Mouse (Mus musculus) testis, postnatal 14 days (tissue): ENCODE data around the gene Mrvi1.
"Not testable (repeated sequence)": the region's sequence is repeated elsewhere in the genome, so short reads cannot be mapped to it uniquely, and the experiment has no call there.

Source experiments
- DNase-seq: peaks from one replicate; pipeline ENCODE4 v3.0.0; 2021; ENCODE audit warnings: low spot score

Gene Mrvi1

DNA sequence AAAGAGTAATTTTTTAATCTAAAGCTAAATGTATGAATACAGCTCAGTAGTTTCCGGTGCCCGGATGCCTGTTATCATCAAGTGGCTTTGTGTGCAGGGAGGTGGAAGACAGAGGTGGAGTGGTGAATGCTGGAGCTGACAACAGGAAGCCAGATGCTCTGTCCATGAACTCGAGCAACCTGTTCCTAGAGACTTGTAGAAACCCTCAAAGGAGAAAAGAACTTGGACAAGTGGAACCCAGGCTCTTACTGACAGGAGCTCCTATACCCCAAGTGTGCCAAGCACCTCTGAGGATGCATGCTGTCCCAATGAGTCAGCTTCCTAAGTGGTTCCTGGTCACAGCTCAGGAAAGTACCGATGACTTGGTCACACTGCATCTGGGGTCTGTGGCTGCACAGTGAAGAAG is 41.1 kb downstream of the Mrvi1 start:
- DNase-seq: no peak

DNA sequence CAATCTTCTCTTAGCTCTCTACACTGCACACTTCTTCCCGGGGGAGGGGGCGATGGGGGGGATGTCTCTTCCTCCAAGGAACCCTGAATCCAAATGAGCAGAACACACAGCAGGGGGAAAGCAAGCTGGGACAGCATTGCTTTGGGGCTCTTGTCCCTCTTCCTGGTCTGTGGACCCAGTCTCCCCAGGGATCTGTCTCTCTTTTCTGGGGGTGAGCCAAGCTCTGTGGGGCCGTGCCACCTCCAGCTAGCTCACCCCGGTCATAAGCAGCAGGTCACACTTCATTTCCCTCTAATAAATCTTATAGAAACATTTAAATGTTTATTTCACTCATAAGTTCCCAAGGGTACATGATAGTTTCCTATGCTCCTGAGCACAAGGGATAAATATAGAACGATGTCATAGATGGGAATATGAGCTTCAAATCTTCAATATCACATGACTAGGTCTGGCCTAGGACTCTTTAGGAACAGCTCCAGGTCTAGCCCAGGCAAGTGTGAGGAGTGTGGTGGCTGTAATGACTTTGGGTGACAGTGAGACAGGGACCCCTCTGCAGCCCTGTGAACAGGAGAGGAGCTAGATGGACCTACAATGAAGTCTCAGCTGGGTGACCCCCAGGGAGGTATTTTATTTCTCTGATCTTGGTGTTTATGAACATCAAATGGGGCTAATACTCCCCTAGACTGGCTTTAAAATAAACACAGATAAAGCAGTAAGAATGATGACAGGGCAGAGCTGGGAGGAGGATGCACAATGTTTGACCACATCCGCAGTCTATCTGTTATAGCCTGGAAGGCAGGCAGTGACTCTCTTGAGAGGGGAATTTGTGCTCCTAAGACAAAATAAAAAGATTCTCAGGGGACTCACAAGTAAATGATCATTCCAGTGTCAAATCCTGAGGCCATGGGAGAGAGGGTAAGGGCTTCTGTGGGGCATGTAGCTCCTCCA is 46.2 kb downstream of the Mrvi1 start:
- no peak for DNase-seq

DNA sequence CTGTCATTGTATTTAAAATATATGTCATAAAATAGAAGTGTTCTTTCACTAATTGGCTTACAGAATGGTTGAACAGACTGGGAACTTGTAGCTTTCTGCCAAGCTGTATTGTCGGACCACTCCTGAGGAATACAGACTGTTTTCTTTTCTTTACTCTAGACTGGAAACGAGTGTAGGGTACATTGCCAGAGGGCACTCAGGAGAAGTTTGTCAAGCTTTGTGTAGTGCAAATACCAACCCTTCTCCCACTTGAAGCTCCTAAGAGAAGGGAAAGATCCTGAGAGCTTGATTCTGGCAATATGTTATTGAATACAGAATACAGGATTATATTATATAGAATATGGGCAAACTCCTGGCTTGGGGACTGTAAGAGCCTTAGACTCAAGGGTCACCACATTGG is 48.3 kb downstream of the Mrvi1 start:
- no peak for DNase-seq

DNA sequence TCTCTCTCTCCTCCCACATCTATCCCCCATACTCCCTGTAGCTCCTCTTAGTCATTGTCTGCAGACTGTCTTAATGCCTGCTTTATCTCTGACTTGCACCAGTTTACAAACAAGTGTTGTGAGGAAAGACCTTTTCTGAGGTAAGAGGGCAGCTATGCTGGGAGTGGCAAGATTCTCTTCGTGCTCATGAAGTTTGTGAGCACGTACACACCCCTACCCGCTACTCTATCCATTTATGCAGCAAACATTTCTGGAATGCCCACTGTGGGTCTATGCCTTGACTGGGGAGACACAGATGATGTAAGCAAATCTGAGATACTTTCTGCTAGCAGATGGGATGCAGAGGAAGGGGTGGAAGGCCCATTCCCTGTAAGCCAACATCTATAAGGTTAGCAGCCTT is 48.9 kb downstream of the Mrvi1 start:
- no peak for DNase-seq

DNA sequence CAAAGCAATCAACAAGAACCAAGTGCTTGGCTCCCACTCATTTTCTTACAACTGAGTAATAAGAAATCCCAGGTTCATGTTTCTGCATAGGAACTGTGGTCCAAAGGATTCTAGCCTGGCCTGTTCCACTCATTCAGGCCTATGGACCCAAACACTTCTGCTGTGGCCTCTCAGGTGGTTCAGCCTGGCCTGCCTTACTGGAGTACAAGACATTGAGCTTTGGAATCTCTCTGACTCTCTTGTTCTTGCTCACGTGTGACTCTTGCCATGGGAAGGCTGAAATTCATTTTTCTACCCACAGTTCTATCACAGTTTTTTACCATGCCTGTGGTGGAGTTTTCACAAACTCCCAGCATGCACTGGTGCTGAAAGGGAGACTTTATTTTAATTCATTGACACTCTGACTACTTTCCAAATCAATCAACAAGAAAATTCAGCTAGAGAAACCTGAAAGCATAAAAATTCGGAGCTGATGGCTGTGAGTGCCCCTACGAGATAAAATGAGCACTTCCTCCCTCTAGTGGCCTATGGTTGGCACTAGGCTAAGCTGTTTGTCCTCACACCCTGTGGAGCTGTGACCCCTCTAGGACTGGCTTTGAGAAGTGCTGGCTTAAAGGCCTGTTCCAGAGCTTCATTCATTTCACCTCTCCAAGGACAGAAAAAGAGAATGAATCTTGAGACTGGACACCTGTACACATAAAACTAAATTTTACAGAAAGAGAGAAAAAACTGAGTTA is 52.0 kb downstream of the Mrvi1 start:
- no peak for DNase-seq

DNA sequence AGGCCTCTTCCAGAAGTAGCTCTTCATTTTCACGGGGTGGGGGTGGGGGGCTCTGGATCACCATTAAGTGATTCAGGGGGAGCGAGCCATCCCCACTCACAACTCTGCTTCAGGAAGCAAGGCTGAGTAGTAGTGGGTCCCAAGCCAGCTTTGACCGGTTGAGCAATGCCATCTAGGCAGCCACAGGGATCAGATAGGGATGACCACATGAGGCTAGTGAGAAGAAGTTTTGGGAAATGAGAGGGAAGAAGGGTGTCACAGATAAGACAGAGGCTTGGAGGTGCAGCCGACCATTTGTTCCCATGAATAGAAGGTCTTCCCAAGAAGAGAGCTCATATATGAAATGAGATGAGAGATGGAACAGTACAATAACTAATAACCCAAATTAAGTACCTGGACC is 55.7 kb downstream of the Mrvi1 start:
- DNase-seq: no peak

DNA sequence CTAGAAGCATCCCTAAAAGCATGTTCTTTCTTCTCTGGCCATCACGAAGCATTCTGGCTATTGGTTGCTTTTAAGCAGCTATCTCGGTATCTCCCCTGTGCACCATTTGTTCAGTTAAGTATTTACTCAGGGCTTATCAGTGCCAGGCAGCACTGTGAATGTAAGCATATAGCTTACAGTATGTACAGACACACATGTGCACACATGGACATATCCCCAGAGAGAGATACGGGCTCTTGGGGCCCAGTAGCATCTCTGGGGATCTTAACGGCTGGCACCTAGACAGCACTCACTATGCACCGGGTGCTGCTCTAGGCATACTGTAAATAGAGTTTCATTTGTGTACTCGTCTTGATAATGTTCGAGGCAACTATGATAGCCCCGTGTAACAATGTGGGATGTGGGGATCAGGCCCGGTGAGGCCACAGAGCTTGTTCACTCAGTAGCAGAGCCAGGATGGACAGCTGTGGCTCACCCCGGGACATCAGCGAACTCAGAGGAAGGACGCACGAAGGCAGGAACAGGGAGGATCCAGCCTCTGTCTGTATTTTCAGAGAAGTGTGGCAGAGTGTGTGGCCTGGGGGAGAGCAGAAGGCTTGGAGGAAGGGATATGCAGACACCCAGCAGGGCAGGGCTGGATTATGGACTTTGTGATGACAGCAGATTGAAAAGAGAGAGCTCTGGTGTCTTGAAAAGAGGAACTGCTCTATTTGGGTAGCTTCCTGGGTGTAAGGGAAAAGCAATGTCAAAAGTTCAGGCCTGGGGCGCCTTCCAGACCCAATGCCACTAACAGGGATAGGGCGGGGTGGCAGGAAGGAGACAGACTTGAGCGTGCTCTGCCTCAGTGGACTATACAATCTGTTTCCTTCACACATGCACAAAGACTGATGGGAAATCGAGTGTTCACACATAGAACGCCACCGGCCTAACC is 61.7 kb downstream of the Mrvi1 start:
- no peak for DNase-seq

DNA sequence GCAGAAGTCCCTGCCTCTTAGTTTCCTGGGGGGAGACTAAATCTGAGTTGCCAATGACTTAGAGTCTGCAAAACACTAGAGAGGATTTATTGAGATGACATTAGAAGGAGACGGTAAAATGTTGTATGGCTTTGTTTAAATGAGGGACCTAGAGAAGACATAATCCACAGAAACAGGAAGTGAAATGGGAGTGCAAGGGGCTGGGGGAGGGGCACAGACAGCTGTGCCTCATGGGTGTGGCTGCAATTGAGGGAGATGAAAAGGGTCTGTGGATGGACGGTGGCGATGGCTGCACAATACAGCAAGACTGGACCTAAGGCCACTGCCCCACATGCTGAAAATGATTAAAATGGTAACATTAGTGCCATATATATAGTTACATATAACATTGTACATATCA is 62.5 kb downstream of the Mrvi1 start:
- no peak for DNase-seq

DNA sequence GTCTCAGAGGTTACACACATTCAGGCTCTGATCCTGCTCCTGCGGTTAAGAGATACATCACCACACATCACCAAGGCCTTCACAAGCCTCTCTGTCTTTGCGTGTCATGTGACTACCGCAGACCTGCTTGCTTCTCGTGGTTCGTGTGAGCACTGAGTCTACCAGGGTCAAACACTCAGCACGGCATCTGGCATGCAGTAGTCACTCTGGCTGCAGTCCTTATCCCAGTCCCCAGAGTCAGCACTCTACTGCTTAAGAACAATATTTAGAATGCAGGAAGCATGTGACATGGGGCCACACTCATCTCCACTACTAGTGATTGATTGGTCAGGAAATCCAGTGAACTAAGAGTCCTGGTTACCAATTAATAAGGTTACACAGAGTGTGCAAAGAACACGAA is 66.3 kb downstream of the Mrvi1 start:
- no peak for DNase-seq

DNA sequence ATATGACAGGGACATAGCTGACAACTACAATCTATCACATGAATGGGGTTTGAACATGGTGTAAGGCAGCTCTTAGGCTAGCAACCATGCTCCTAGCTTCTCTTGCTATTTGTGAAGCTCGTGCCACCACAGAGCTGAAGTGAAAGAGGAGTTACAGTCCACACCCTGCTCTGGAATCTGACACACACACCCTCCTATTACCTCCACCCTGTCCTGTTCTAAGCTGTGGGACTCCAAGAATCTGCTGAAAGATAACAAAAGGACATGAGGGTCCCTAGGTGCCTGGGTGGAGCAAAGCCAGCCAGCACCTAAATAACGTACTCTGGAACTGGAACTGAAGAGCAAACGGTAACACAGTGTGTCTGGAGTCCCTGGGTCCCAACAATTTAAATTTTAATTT is 67.7 kb downstream of the Mrvi1 start:
- DNase-seq: no peak

DNA sequence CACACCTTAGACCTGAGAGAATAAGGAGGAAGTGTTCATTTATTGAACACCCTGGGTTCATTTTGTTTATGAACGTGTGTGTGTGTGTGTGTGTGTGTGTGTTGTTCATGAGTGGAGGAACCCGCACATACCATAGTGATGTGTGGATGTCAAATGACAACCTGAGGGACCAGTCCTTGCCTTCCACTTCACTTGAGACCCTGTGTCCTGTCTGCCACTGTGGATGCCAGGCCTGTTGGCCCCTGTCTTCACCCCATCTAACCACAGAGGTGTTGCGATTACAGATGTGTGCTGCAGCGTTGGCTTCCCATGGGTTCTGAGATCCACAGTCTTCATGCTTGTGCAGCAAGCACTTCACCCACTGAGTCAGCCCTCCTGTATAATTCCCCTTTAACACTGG is 68.5 kb downstream of the Mrvi1 start:
- DNase-seq: no peak

DNA sequence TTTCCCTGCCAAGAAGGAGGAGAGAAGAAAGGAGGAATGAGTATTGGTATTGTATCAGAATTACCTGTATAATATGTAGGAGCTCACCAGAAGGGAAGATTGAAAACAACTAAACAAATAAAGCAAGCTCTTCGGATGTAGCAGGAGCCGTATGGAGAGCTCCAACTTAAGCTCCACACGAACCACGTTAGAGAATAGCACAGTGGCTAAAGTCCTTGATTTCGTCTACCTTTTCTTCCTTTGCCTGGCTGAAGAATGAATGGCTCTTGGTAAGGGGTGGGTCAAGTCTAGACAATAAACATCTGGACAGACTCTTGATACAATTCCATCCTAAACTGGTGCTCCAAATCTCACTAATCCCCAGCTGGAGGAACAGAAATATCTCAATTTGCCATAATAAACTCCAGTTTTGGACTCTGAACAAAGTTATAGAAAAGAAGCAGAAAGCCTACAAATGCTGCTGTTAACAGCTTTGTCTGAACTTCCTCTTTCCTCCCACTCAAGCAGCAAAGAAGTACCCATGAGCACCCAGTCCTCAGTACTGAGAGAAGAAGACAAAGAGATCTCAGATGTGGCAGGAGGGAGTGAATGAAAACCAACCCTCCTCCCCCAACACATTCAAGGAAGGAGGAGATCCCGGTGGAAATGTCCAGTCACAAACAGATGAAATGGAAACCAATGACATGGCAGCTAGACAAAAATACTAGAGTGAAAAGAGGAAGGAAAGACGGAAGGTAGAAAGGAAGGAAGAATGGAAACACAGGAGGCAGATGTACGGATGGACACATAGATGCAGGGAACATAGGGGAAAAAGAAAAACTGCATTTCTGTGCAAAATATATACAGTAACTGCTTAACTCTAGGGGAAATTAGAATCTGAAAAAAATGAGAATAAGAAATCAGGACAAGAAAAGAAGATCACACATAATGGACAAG is 73.8 kb downstream of the Mrvi1 start:
- DNase-seq: no peak

DNA sequence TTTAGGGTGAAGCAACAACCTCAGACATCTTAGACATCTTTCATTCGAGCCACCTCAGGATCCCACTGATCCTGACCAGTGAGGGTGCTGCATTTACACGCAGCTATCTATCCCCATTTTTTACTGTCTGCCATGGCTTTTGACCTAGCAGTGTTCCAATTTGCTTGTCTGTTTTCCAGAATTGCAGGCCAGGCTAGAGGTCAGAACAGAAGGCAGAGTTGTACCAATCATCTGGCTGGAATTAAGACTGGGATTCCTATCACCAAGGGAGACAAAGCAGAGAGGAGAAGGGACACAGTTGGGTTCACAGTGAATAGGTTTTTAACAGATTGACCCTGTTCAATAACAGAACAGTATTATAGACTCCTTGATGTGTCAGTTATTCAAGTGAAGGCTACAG is 75.7 kb downstream of the Mrvi1 start:
- DNase-seq: no peak

DNA sequence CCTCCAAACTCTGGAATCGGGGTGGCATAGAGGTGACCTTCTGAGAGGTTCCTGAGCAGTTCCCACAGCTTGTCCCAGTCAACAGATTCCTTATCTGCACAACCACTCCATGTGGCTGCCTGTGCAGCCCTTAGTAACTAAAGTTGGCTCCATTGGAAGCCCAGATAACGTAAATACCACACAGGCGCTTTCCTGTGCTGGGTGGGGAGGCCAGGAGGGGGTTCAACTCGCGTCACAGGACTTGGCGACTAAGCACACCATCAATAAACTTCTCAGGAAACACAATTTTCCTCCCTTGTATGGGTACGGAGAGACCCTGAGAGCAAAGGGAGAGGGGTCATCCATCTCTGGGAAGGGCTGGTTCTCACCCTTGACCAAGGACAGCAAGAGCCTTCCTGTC is 79.0 kb downstream of the Mrvi1 start:
- no peak for DNase-seq

DNA sequence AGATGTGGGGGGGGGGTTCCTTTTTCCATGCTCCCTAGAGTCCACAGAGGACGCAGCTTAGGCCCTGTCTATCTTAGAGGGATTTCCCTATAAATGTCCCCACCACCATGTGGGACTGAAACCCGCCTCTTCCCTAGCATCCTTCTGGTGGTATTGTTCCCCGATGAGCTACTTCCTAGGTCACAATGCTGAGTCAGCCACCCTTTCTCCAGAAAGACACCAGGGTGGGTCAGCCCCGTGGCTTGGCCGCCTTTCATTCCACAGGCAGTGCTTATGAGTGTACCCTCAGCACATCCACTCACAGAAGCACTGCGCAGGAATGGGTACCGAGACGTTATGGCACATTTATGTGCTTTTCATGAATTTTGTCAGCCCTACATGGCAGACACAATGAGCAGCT is 85.1 kb downstream of the Mrvi1 start:
- DNase-seq: no peak

DNA sequence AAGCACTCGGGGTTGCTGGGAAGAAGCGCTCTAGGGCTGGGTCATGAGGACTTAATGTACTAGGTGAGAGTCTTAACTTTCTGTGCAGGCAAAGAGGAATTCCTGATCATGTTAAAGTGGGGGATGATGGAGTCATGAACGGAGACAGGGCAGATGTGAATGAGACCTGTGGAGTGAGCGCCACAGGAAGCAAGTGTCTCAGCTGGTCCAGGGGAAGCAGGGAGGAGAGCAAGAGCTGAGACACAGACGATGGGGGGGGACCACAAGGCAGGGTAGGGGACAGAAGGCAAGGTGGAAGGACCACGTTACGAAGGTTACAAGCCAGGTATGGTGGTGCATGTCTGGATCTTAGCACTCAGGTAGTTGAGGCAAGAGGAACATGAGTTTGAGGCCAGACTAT is 85.8 kb downstream of the Mrvi1 start:
- no peak for DNase-seq

DNA sequence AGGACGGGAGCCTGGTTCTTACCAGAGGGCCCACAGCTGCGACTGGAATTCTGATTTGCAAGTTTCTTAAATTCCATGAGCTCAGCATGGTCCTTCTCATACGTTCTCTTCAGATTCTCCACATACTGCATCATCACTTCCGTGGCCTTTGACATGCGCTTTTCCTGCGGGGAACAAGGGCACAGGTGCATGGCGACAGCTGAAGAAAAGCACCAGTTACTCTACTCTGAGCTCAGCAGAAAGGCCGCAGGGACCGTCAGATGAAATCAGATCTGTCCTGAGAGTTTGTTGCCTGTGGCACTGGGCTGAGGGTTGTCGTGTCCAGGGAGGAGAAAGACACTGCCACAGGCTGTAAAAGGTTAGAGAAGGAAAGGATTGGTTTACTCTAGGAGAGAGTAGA is 86.5 kb downstream of the Mrvi1 start:
- not testable (repeated sequence) for DNase-seq

DNA sequence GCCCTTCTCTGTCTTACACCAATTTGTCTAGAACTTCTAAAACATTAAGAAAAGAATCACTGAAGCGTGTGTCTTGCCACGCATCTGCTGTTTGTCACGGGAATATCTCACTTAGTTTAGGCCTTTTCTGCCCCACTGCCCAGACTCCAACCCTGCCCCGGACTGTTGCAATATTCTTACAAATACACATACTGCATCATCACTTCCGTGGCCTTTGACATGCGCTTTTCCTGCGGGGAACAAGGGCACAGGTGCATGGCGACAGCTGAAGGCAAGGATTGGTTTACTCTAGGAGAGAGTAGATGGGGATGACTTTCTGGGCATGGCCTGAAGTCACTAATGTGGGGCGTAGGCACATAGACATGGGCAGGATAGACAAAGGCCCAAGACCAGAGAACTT is 87.6 kb downstream of the Mrvi1 start:
- no peak for DNase-seq

DNA sequence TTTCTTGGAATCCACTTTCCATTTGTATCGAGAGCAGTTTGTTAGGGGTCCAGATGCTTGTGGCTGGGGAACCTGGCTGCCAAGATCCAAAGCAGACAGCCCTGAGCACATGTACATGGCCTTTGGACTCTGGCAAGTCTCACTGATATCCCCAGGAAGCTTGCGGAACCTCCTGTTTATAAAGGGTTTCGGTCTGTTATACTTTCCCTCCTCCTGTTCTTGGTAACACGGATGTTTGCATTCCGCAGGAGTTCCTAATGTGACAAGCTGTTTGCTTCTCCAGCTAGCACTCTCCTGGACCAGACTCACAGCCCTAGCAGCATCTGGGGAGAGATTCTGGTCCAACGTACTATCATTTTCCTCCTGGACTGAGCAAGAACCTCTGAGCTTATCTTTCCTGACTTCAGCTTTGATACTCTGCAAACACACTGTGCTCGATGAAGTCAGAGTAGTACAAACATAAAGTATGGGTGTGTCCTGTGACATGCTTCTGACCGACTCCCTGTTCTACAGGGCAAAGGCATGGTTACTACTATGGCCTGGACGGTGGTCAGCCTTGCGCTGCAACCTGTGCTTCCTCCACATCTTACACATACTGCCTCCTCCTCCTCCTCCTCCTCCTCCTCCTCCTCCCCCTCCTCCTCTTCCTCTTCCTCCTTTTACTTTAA is 88.2 kb downstream of the Mrvi1 start:
- no peak for DNase-seq

DNA sequence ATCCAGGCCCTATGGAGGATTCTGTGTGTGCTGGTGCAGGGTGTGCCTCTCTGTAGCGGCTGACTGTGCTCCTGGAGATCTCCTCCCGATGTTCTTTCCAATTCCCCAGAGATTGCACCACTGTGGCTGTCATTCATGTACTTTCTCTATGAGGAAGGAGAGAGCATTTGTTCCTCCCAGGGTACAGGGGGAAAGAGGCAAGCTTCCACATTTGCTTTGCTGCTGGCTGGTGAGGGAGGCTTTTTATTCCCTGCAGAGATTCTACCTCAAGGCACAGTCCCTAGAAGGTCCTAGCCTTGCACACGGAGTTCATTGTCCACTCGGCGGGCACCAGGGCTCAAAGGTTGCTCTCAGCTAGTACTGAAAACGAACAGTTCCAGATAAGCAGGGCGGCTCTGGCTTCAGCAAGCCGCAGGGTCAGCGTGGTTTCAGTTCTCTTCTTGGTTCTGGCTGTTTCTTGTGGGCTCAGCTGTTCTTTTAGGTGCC is 90.7 kb downstream of the Mrvi1 start:
- DNase-seq: peak; percentile 59
